Mouse (Mus musculus): ENCODE measurements around the gene Best1. TPM values are rescaled to one million over a fixed set of nuclear protein-coding genes. Genes with fewer than 3 reads are reported as not detected.

Best1 gene
- polyA plus RNA-seq, 1 experiment: not detected

DNA sequence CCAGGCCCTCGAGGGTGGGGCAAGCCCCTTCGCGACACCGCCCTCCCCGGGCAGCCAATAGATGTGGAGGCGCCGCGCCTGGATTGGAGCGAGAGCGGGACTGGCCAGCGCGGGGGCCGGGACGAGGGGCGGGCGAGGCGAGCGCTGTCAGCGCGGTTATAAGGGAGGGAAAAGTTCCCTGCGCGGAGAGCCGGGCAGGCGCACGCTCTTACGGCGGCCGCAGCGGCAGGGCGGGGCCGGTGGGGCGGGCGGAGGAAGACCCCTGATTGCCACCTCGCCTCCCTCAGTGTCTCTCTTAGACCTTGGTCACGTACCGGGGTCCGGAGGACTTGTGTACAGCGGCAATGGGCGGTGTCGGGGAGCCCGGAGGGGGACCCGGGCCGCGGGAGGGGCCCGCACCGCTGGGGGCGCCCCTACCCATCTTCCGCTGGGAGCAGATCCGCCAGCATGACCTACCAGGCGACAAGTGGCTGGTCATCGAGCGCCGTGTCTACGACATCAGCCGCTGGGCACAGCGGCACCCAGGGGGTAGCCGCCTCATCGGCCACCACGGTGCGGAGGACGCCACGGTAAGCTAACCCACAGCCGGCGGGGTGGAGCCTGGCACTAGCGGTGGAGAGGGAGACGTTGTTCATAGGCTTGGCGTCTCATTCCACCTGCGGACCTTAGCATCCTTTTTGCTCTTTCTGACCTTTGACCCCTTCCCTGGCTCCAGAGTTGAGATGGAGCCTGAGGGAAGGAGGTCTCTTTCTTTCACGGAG is 40.1 kb upstream of the Best1 start, which contains the start of gene Fads3:
Gene Fads3 (plus strand): TSS at position 182 of the 761 bp plus-strand sequence.
- under 1% methylated on average over 69 of the region's 69 CpGs for WGBS
- Histone ChIP-seq H3K27ac (ENCODE audit: insufficient read depth, low read depth, low read length) (no peak within 1 kb of the TSS), H3K4me1 (ENCODE audit: control insufficient read depth, insufficient read depth, low read length) (peaks cover 18% of the 10 kb centered on the region), H3K4me3 (ENCODE audit: insufficient read depth, low read depth, low read length) (peak within 1 kb of the TSS; percentile 76)
- TF ChIP-seq CTCF (IDR thresholded peaks at IDR 0.05; ENCODE audit: insufficient read depth, low read depth, low read length) (no peak), POLR2A (IDR thresholded peaks at IDR 0.05; ENCODE audit: insufficient read depth, low read depth, low read length) (peak; percentile 40; the same call in 1 of the 2 replicates)

DNA sequence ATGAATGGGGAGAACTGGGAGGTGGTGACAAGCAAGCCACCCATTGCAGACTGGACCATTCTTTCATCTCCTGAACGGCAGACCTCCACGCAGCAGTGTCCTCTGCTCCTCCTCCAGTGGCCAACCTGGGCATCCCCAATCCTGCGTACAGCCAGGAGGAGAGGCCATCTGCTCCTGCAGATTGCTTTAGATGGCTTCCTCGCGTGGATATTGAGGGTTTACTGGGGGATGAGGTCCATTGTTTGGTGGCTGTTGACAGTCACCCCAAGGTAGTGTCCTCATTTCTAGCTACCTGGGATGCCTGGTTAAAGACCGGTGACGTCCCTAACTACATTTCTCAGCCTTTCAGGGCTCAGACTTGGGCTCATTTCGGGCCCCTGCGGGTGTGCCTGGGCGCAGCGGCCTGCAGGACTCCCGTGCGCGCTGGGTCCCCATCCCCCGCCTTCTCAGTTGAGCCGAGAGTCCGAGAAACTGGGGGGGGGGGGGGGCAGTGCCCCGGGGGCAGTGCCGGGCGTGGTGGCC is 39.5 kb upstream of the Best1 start:
- H3K4me1 ChIP-seq (ENCODE audit: control insufficient read depth, insufficient read depth, low read length): peaks cover 18% of the 10 kb centered on the region
- no peak overlapping the region for H3K27ac ChIP-seq (ENCODE audit: insufficient read depth, low read depth, low read length)
- TF ChIP-seq POLR2A (IDR thresholded peaks at IDR 0.05; ENCODE audit: insufficient read depth, low read depth, low read length) (no peak), CTCF (IDR thresholded peaks at IDR 0.05; ENCODE audit: insufficient read depth, low read depth, low read length) (no peak)
- peak overlapping the region; percentile 76 for H3K4me3 ChIP-seq (ENCODE audit: insufficient read depth, low read depth, low read length)
- WGBS: 21% methylated on average over 18 of the region's 20 CpGs

DNA sequence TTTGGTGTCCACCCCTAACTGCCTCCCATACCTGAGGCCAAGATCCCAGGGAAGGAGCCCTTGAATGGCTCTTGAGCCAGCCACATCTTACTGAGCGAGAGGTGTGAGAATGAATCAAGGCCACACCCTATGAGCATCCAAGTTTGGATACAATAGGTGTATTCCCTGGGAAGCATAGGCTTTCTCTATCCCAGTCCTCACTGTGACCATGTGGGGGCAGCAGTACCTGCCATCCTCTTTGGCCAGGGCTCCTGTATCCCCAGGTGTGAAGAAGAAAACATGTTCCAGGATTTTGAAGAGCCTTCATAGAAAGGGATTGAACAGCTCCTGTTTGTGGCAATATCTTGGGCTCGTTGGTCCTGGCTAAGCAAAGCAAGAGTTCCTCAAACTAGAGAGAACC is 38.2 kb upstream of the Best1 start:
- TF ChIP-seq POLR2A (IDR thresholded peaks at IDR 0.05; ENCODE audit: insufficient read depth, low read depth, low read length) (no peak), CTCF (IDR thresholded peaks at IDR 0.05; ENCODE audit: insufficient read depth, low read depth, low read length) (no peak)
- Histone ChIP-seq H3K27ac (ENCODE audit: insufficient read depth, low read depth, low read length) (no peak overlapping the region), H3K4me1 (ENCODE audit: control insufficient read depth, insufficient read depth, low read length) (peaks cover 18% of the 10 kb centered on the region), H3K4me3 (ENCODE audit: insufficient read depth, low read depth, low read length) (no peak overlapping the region)
- 98% methylated on average over 2 of the region's 2 CpGs for WGBS

DNA sequence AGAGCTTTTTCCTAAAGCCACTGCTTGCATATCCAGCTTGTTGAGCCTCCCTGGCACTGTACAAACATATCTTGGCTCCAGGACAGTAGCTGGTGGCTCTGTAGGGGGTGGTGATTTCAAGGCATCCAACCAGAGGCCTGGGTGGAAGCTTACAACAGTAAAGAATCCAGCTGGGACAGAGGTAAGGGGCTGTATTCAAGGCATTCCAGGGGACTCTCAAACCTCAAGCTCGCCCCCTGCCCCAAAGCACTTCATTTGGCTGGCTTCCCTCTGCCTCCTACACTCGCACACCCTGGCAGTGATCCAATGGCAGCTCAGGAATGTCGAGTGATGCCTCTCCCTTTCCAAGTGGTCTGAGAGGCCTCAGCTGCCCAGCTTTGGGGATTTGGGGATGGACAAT is 37.5 kb upstream of the Best1 start:
- H3K27ac ChIP-seq (ENCODE audit: insufficient read depth, low read depth, low read length): no peak overlapping the region
- H3K4me3 ChIP-seq (ENCODE audit: insufficient read depth, low read depth, low read length): no peak overlapping the region
- TF ChIP-seq CTCF (IDR thresholded peaks at IDR 0.05; ENCODE audit: insufficient read depth, low read depth, low read length): no peak
- no peak for TF ChIP-seq POLR2A (IDR thresholded peaks at IDR 0.05; ENCODE audit: insufficient read depth, low read depth, low read length)
- 32% methylated on average over 3 of the region's 3 CpGs for WGBS
- H3K4me1 ChIP-seq (ENCODE audit: control insufficient read depth, insufficient read depth, low read length): peaks cover 18% of the 10 kb centered on the region

DNA sequence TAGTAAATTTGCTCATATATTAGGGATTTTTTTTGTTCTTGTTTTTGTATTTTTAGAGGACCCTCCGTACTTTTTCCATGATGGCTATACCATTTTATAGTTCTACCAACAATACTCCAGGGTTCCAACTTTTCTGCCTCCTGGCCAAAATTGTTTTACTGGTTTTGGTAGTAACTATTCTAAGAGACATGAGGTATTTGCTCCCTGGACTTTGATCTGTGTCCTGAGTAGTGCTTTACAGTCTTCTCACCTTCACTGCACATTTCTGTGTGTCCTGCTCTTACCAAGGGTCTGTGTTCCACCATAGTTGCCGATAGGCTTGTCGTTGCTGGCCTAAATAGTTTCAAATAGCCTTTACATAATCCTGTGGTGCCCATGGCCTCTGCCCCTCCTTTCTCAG is 36.9 kb upstream of the Best1 start:
- H3K4me1 ChIP-seq (ENCODE audit: control insufficient read depth, insufficient read depth, low read length): peaks cover 18% of the 10 kb centered on the region
- no peak overlapping the region for H3K4me3 ChIP-seq (ENCODE audit: insufficient read depth, low read depth, low read length)
- 75% methylated on average over 3 of the region's 3 CpGs for whole genome bisulfite sequencing
- no peak overlapping the region for H3K27ac ChIP-seq (ENCODE audit: insufficient read depth, low read depth, low read length)
- TF ChIP-seq CTCF (IDR thresholded peaks at IDR 0.05; ENCODE audit: insufficient read depth, low read depth, low read length): no peak
- TF ChIP-seq POLR2A (IDR thresholded peaks at IDR 0.05; ENCODE audit: insufficient read depth, low read depth, low read length): no peak

DNA sequence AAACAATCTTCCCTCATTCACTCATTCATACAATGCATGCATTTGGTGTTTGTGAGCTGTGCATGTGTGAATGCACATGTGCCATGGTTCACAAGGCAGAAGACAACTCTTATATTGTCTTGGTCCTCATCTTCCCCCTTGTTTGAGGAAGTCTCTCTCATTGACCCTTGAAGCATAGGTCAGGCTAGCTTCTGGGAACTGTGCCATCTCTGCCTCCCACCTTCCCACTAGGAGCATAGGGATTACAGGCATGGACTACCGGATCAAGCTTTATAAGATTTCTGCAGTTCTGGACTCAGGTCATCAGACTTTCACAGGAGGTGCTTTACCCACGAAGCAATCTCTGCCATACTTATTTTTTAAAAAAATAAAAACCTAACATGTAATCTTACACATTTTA is 36.1 kb upstream of the Best1 start:
- TF ChIP-seq POLR2A (IDR thresholded peaks at IDR 0.05; ENCODE audit: insufficient read depth, low read depth, low read length) (no peak), CTCF (IDR thresholded peaks at IDR 0.05; ENCODE audit: insufficient read depth, low read depth, low read length) (no peak)
- Histone ChIP-seq H3K27ac (ENCODE audit: insufficient read depth, low read depth, low read length) (no peak overlapping the region), H3K4me1 (ENCODE audit: control insufficient read depth, insufficient read depth, low read length) (peaks cover 17% of the 10 kb centered on the region), H3K4me3 (ENCODE audit: insufficient read depth, low read depth, low read length) (no peak overlapping the region)
- WGBS: 65% methylated on average over 2 of the region's 2 CpGs

GRCm38 (mm10) chr19:10034785-10035447 is 33.5 kb upstream of the Best1 start:
- no peak for TF ChIP-seq POLR2A (IDR thresholded peaks at IDR 0.05; ENCODE audit: insufficient read depth, low read depth, low read length)
- peak; percentile 54; the same call in 1 of the 2 replicates for TF ChIP-seq CTCF (IDR thresholded peaks at IDR 0.05; ENCODE audit: insufficient read depth, low read depth, low read length)
- Histone ChIP-seq H3K4me3 (ENCODE audit: insufficient read depth, low read depth, low read length) (no peak overlapping the region), H3K4me1 (ENCODE audit: control insufficient read depth, insufficient read depth, low read length) (peaks cover 7% of the 10 kb centered on the region; the same call in 1 of the 2 replicates), H3K27ac (ENCODE audit: insufficient read depth, low read depth, low read length) (no peak overlapping the region)
- WGBS: 57% methylated on average over 8 of the region's 8 CpGs

DNA sequence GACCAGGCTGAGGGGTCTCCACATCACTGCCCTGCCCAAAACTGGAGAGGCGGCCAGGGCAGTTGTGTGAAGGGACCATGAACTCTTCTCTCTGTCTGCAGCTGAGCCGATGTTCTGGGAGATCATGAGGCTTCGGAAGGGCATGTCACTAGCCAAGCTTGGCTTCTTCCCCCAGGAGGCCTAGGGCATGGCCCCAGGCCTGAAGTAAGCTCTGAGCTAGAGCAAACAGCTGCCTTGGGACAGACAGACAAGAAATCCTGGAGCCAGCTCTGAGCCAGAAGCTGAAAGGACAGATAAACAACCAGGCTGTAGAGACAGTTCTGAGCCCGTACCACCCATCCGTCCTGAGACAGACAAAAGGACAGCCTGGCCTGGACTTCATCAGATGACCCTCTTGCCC is 32.9 kb upstream of the Best1 start:
- Histone ChIP-seq H3K4me1 (ENCODE audit: control insufficient read depth, insufficient read depth, low read length) (peaks cover 7% of the 10 kb centered on the region; the same call in 1 of the 2 replicates), H3K27ac (ENCODE audit: insufficient read depth, low read depth, low read length) (no peak overlapping the region), H3K4me3 (ENCODE audit: insufficient read depth, low read depth, low read length) (no peak overlapping the region)
- 88% methylated on average over 5 of the region's 5 CpGs for WGBS
- TF ChIP-seq POLR2A (IDR thresholded peaks at IDR 0.05; ENCODE audit: insufficient read depth, low read depth, low read length) (no peak), CTCF (IDR thresholded peaks at IDR 0.05; ENCODE audit: insufficient read depth, low read depth, low read length) (no peak)
